Mouse (Mus musculus) cerebellum, adult (tissue): Measurements from ENCODE around the gene Erg.
A peak's percentile ranks its signal among the peaks of the same experiment; 100 is the strongest.

Source experiments
- ATAC-seq: cut with Nextera tagmentation; 2 replicates; pipeline ENCODE4 v1.9.2; 2017; ENCODE audit warnings: mild to moderate bottlenecking, moderate library complexity, mixed read lengths; ENCODE audit not compliant: insufficient number of reproducible peaks, low FRiP score, low TSS enrichment

The Erg gene

GRCm38 (mm10) chr16:95586311-95586602, at the start of gene Erg:
Gene Erg, minus strand, starts transcription at chr16:95586593.
- ATAC-seq: no peak

GRCm38 (mm10) chr16:95631816-95632215, 45.4 kb upstream of the Erg start:
- ATAC-seq: no peak

- ATAC-seq: no peak
These were observed 37.7 kb upstream of the Erg start for GRCm38 (mm10) chr16:95623876-95624770.

- no peak for ATAC-seq
These were observed 36.7 kb upstream of the Erg start for GRCm38 (mm10) chr16:95623056-95623455.

GRCm38 (mm10) chr16:95619859-95620325, 33.5 kb upstream of the Erg start:
- no peak for ATAC-seq

- ATAC-seq: 0 out of 2 replicates have a peak, but pooled peaks have one; percentile 38
These were observed 31.8 kb upstream of the Erg start for GRCm38 (mm10) chr16:95618206-95618605.

- no peak for ATAC-seq
These were observed 31.3 kb upstream of the Erg start for GRCm38 (mm10) chr16:95617720-95618119.

GRCm38 (mm10) chr16:95615579-95615978, 29.2 kb upstream of the Erg start:
- ATAC-seq: no peak

GRCm38 (mm10) chr16:95614482-95614881, 28.1 kb upstream of the Erg start:
- no peak for ATAC-seq

- ATAC-seq: no peak
These were observed 25.8 kb upstream of the Erg start for GRCm38 (mm10) chr16:95611982-95612746.

- no peak for ATAC-seq
These were observed 22.2 kb upstream of the Erg start for GRCm38 (mm10) chr16:95608624-95609023.

- ATAC-seq: peak; percentile 58; the same call in 1 of the 2 replicates
These were observed 18.9 kb upstream of the Erg start for GRCm38 (mm10) chr16:95605304-95605703.

GRCm38 (mm10) chr16:95602504-95602903, 16.1 kb upstream of the Erg start:
- no peak for ATAC-seq

- no peak for ATAC-seq
These were observed 15.4 kb upstream of the Erg start for GRCm38 (mm10) chr16:95601807-95602206.

- no peak for ATAC-seq
These were observed 14.8 kb upstream of the Erg start for GRCm38 (mm10) chr16:95601219-95601580.

- no peak for ATAC-seq
These were observed 14.3 kb upstream of the Erg start for GRCm38 (mm10) chr16:95600572-95601218.

- ATAC-seq: no peak
These were observed 12.5 kb upstream of the Erg start for GRCm38 (mm10) chr16:95598930-95599329.

- no peak for ATAC-seq
These were observed 11.2 kb upstream of the Erg start for GRCm38 (mm10) chr16:95597578-95597951.

- ATAC-seq: no peak
These were observed 10.6 kb upstream of the Erg start for GRCm38 (mm10) chr16:95596884-95597577.

GRCm38 (mm10) chr16:95588849-95589248, 2.5 kb upstream of the Erg start:
- ATAC-seq: no peak
